Comparison of ENCODE assay signal across 14 mouse cellular contexts in genomic region chr12:44440230-44440629, GRCm38 (mm10).
DNase-seq lines count a peak whose midpoint lies in the region; ATAC-seq and TF ChIP-seq lines count a peak whose summit lies in the region.
"Had no signal": no experiment of that assay in that cellular context is flagged by ENCODE, and none has a peak within 500 bp of the region (broad histone marks: within the 10 kb centered on the region; RNA-seq: fewer than 3 reads in every experiment).

No protein-coding gene starts in this region.

- TF ChIP-seq RAD21 in CH12.LX (IDR thresholded peaks at IDR 0.05; ENCODE audit: low read depth, low read length): no peak

- in situ Hi-C loops in CH12.LX (cut with MboI; ENCODE audit: low pct_ligation_motif_present, low pct_unique_long_range_greater_than_20kb, low sequenced_read_pairs): no loop called here

- 35% methylated on average over 4 of the region's 4 CpGs for WGBS in hindbrain, embryonic 14.5 days
- WGBS in midbrain, embryonic 14.5 days: 19% methylated on average over 4 of the region's 4 CpGs
- WGBS in forebrain, embryonic 15.5 days: 37% methylated on average over 4 of the region's 4 CpGs

- no peak overlapping the region for H3K4me3 ChIP-seq in CH12.LX (replicated peaks in 1 of 3; ENCODE audit: low read depth in 2 of 3, low read length in 2 of 3, poor library complexity in 1 of 3)
- H3K4me3 ChIP-seq in hindbrain, embryonic 14.5 days (replicated peaks; ENCODE audit: low read length): peak overlapping the region; percentile 12; the same call in 1 of the 2 replicates
- 0 out of 2 replicates have a peak overlapping the region, but pooled peaks have one; percentile 30 for H3K4me3 ChIP-seq in midbrain, embryonic 14.5 days (replicated peaks; ENCODE audit: low read depth, low read length)
- no peak overlapping the region for H3K4me3 ChIP-seq in forebrain, embryonic 15.5 days
- H3K4me3 ChIP-seq: heart, embryonic 10.5 days; lung, embryonic 15.5 days had no signal

- peak; percentile 21 for DNase-seq in embryo, embryonic 10 days (ENCODE audit: low spot score)
- no peak for DNase-seq in embryo, embryonic 11 days
- DNase-seq in CH12.LX (ENCODE audit: extremely low read depth): peak; percentile 33
- DNase-seq in hindbrain, embryonic 14.5 days (ENCODE audit: low spot score): no peak
- DNase-seq in midbrain, embryonic 14.5 days: peak; percentile 57
- no peak for DNase-seq in testis, postnatal 10 days (ENCODE audit: low spot score)
- DNase-seq in c-Kit-positive CD71-positive TER-119-positive erythroid progenitor cells, embryonic 14.5 days (ENCODE audit: low spot score): no peak
- DNase-seq: gastrocnemius, postnatal 10 days; heart, postnatal 4 days; kidney, adult 8-10 months; liver had no signal

- no peak for ATAC-seq in hindbrain, embryonic 14.5 days (ENCODE audit: low FRiP score)
- peak; percentile 27; the same call in 1 of the 2 replicates for ATAC-seq in midbrain, embryonic 14.5 days (ENCODE audit: low FRiP score, low TSS enrichment)
- ATAC-seq in forebrain, embryonic 15.5 days (replicated peaks): no peak

- peaks cover 0 to 18% of the 10 kb centered on the region in 2 experiments; a peak in 2 of 4 replicates for H3K4me1 ChIP-seq in CH12.LX (ENCODE audit: control insufficient read depth in 1 of 2, insufficient read depth in 2 of 2)
- peaks cover 44% of the 10 kb centered on the region for H3K4me1 ChIP-seq in hindbrain, embryonic 14.5 days (replicated peaks; ENCODE audit: control insufficient read depth, insufficient read depth, low read length)
- peaks cover 47% of the 10 kb centered on the region for H3K4me1 ChIP-seq in midbrain, embryonic 14.5 days (ENCODE audit: control insufficient read depth, insufficient read depth, low read length)
- H3K4me1 ChIP-seq in forebrain, embryonic 15.5 days: peaks cover 33% of the 10 kb centered on the region

- no peak for TF ChIP-seq EP300 in CH12.LX (IDR thresholded peaks at IDR 0.05; ENCODE audit: low read length)

- H3K9ac ChIP-seq in CH12.LX (ENCODE audit: insufficient read depth, low read depth): 0 out of 2 replicates have a peak overlapping the region, but pooled peaks have one; percentile 26
- 0 out of 2 replicates have a peak overlapping the region, but pooled peaks have one; percentile 56 for H3K9ac ChIP-seq in hindbrain, embryonic 14.5 days
- H3K9ac ChIP-seq in midbrain, embryonic 14.5 days (replicated peaks; ENCODE audit: low read length): peak overlapping the region; percentile 31; the same call in 1 of the 2 replicates
- no peak overlapping the region for H3K9ac ChIP-seq in forebrain, embryonic 15.5 days (replicated peaks)
- H3K9ac ChIP-seq: lung, embryonic 15.5 days had no signal

- TF ChIP-seq POLR2A in CH12.LX (IDR thresholded peaks at IDR 0.05; ENCODE audit: low read depth, low read length): no peak

- H3K27me3 ChIP-seq in CH12.LX (replicated peaks): no peaks in the 10 kb centered on the region
- H3K27me3 ChIP-seq in hindbrain, embryonic 14.5 days (ENCODE audit: control insufficient read depth, insufficient read depth, low read length): no peaks in the 10 kb centered on the region
- H3K27me3 ChIP-seq in midbrain, embryonic 14.5 days (ENCODE audit: control insufficient read depth, insufficient read depth, low read length): no peaks in the 10 kb centered on the region
- no peaks in the 10 kb centered on the region for H3K27me3 ChIP-seq in forebrain, embryonic 15.5 days
- H3K27me3 ChIP-seq: lung, embryonic 15.5 days had no signal

- H3K9me3 ChIP-seq in CH12.LX (replicated peaks; ENCODE audit: low read length): no peaks in the 10 kb centered on the region
- H3K9me3 ChIP-seq in hindbrain, embryonic 14.5 days (ENCODE audit: control insufficient read depth, low read length): no peaks in the 10 kb centered on the region
- H3K9me3 ChIP-seq in midbrain, embryonic 14.5 days (ENCODE audit: control insufficient read depth, low read length): no peaks in the 10 kb centered on the region
- no peaks in the 10 kb centered on the region for H3K9me3 ChIP-seq in forebrain, embryonic 15.5 days
- H3K9me3 ChIP-seq: heart, embryonic 10.5 days; lung, embryonic 15.5 days had no signal

- dilution Hi-C loops in CH12.LX (cut with MboI; ENCODE audit: extremely low pct_ligation_motif_present, extremely low pct_unique_long_range_greater_than_20kb, low sequenced_read_pairs): no loop called here

- no peaks in the 10 kb centered on the region for H3K79me2 ChIP-seq in CH12.LX (replicated peaks; ENCODE audit: control insufficient read depth, extremely low read depth, insufficient read depth, poor library complexity, severe bottlenecking)

- TF ChIP-seq CTCF in CH12.LX (conservative IDR thresholded peaks at IDR 0.05 in 1 of 2, IDR thresholded peaks at IDR 0.05 in 1 of 2; ENCODE audit: low read depth in 2 of 2, low read length in 2 of 2): no peak

- H3K36me3 ChIP-seq in CH12.LX (replicated peaks in 1 of 2; ENCODE audit: control insufficient read depth in 1 of 2, insufficient read depth in 1 of 2, low read length in 1 of 2): no peaks in the 10 kb centered on the region
- H3K36me3 ChIP-seq in hindbrain, embryonic 14.5 days (replicated peaks; ENCODE audit: control insufficient read depth, insufficient read depth): no peaks in the 10 kb centered on the region; the same call in 1 of the 2 replicates
- peaks cover 5% of the 10 kb centered on the region; the same call in 1 of the 2 replicates for H3K36me3 ChIP-seq in midbrain, embryonic 14.5 days (ENCODE audit: control insufficient read depth, insufficient read depth, low read length)
- H3K36me3 ChIP-seq in forebrain, embryonic 15.5 days: peaks cover 7% of the 10 kb centered on the region; the same call in 1 of the 2 replicates
- H3K36me3 ChIP-seq: heart, embryonic 10.5 days; lung, embryonic 15.5 days had no signal

- H3K4me2 ChIP-seq in CH12.LX (ENCODE audit: insufficient read depth, low read depth, poor library complexity, severe bottlenecking): peak overlapping the region; percentile 44; the same call in 1 of the 2 replicates
- H3K4me2 ChIP-seq in hindbrain, embryonic 14.5 days (replicated peaks): peak overlapping the region; percentile 46
- H3K4me2 ChIP-seq in midbrain, embryonic 14.5 days (ENCODE audit: low read length): peak overlapping the region; percentile 58
- H3K4me2 ChIP-seq in forebrain, embryonic 15.5 days (replicated peaks): no peak overlapping the region
- H3K4me2 ChIP-seq: lung, embryonic 15.5 days had no signal

- no peak overlapping the region for H3K27ac ChIP-seq in CH12.LX (ENCODE audit: insufficient read depth, low read depth)
- H3K27ac ChIP-seq in hindbrain, embryonic 14.5 days: no peak overlapping the region; the same call in 1 of the 2 replicates
- peak overlapping the region; percentile 85 for H3K27ac ChIP-seq in midbrain, embryonic 14.5 days (replicated peaks; ENCODE audit: low read depth, low read length)
- no peak overlapping the region for H3K27ac ChIP-seq in forebrain, embryonic 15.5 days (replicated peaks)
- H3K27ac ChIP-seq: heart, embryonic 10.5 days; lung, embryonic 15.5 days had no signal

TF ChIP-seq in CH12.LX, 34 proteins besides CTCF, POLR2A, EP300 and RAD21:
- TF ChIP-seq MAZ (IDR thresholded peaks at IDR 0.05; ENCODE audit: low read depth, low read length) (no peak), RCOR1 (conservative IDR thresholded peaks at IDR 0.05; ENCODE audit: low read depth, low read length) (no peak), USF2 (conservative IDR thresholded peaks at IDR 0.05; ENCODE audit: low read depth, low read length) (no peak), JUN (IDR thresholded peaks at IDR 0.05; ENCODE audit: insufficient read depth, low read depth, low read length) (no peak), TBP (conservative IDR thresholded peaks at IDR 0.05; ENCODE audit: low read depth, low read length) (no peak), MYC (IDR thresholded peaks at IDR 0.05; ENCODE audit: low read depth, low read length) (no peak), ELF1 (IDR thresholded peaks at IDR 0.05; ENCODE audit: low read depth, low read length) (no peak), NRF1 (IDR thresholded peaks at IDR 0.05; ENCODE audit: low read depth, low read length) (no peak), ZNF384 (IDR thresholded peaks at IDR 0.05; ENCODE audit: low read depth, low read length) (no peak), USF1 (IDR thresholded peaks at IDR 0.05; ENCODE audit: low read depth, low read length) (no peak), CHD1 (IDR thresholded peaks at IDR 0.05; ENCODE audit: low read depth, low read length) (no peak), HCFC1 (IDR thresholded peaks at IDR 0.05; ENCODE audit: low read depth, low read length) (no peak), SMC3 (IDR thresholded peaks at IDR 0.05; ENCODE audit: low read depth, low read length) (no peak), ZC3H11A (IDR thresholded peaks at IDR 0.05; ENCODE audit: low read depth, low read length) (no peak)

Comparison
In these comparisons a context has a peak if more than half of its experiments do, and no peak if none do; other contexts are left out.
1. DNase-seq: peak in embryo, embryonic 10 days (single experiment), CH12.LX (single experiment) and midbrain, embryonic 14.5 days (single experiment); none in embryo, embryonic 11 days (single experiment), hindbrain, embryonic 14.5 days (single experiment), testis, postnatal 10 days (single experiment) and c-Kit-positive CD71-positive TER-119-positive erythroid progenitor cells, embryonic 14.5 days (single experiment).
2. H3K4me3 ChIP-seq: peak in hindbrain, embryonic 14.5 days (single experiment) and midbrain, embryonic 14.5 days (single experiment); none in CH12.LX (0 of 3) and forebrain, embryonic 15.5 days (single experiment).